Mouse (Mus musculus) heart, postnatal 14 days (tissue): Measurements from ENCODE around the gene Sema6d. TPM values are rescaled to one million over a fixed set of nuclear protein-coding genes. Genes with fewer than 3 reads are reported as not detected.

Experiments
- DNase-seq, 2 experiments: peaks; one replicate each; pipeline ENCODE4 v3.0.0; 2021 to 2022
- intact Hi-C: fragments of 180-260 bp; cut with DNase I; formaldehyde crosslinking; loops from one replicate; pipeline ENCODE4 v1.15.1; 2025
- total RNA-seq, 2 experiments: library from RNA; stranded (reverse); gene quantifications; 2 replicates each; pipeline ENCODE4 v1.2.3; 2021

Gene Sema6d
- total RNA-seq, 2 experiments from 2014 or later = 23.6 to 23.8 TPM

DNA sequence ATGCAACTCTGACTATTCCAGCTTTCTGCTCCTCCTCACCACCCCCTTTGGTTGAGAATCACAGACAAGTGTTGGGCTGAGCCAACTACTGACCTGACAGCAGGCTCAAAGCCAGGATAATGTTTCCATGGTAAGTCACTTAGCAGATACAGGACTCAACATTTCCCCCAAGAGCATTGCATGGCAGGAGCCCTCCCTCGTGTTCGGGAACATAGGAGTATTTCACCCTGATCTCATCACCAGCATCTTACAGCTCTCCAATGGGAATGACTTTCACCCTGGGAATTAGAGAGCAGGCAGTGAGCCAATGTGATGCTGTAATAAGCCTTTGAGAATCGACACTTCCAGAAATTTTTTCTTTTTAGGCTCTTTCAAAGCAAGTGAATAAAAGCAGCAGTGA lies 432.7 kb downstream of the Sema6d start:
- DNase-seq = peak; percentile 69 to 74
- intact Hi-C loops = no loop called here

DNA sequence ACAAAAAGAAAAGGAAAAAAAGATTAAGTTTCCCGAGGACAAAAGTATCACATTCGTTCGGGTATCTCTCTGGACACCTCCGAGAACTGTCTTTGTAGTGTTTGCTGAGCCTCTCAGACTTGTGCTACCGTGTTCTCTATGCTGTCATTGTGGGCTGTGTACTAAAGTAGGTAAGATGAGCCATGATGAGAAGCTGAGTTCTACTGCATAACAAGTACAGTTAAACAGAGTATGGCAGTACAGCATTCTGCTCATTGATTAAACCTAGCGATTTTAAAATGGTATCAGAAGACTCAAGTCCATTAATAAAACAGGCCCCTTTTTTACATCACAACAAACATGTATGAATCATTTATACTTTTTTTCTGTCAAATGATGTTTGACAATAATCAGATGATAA lies 433.9 kb downstream of the Sema6d start:
- no peak for DNase-seq
- intact Hi-C loops = no loop called here

DNA sequence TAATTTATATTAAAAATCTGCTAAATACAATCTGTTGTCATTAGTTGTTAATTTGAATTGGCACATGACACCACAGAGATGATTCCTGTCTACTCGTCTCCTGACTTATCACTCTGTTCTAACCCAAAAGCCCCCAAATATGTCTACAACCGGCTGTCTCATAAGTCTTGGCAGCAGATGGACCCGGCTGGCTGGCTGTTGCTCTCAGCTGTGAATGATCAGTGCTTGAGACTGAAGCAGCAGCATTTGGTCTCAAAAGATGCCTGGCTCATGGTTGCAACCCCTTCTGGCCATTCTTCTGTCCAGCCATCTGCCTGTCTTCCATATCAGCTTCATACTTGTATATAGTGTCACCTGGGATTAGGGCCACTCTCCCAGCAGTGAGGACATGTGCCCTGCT lies 434.4 kb downstream of the Sema6d start:
- intact Hi-C loops = no loop called here
- DNase-seq = peak; percentile 30 to 45

DNA sequence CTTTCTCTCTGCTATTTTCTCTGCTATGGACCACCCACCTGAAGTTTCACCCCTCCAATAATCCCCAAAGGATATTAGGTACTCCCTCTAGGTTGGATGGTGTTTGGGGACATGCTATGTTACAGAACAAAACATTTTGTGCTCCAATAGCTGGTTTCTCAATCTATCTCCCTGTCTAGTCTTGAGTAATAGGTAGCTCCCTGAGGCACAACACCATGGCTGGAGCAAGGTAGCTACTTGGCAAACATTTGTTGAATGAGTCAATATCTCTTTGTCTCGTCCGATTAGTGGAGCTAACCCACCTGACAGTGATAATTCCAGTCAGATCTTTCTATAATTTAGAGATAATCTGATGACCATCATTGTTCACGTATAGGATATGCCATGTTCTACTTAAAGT lies 437.9 kb downstream of the Sema6d start:
- intact Hi-C loops = no loop called here
- no peak for DNase-seq

DNA sequence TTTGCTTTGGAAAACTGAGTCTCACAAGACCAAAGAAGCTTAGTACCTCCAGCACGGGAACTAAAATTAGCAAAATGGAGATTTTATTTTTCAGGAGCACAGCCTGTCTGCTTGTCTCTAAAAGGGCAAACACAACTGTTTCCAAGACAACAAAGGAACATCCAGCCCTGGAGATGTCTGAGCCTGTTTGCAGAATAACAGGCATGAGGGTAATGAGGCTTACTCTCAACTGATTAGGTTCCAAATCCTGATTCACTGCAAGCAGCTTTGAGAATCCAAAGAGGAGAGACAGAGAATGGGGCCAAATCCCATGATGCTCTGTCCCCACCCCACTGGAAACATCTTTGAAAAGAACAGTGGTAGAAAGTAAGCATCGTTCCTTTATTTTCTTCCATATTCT lies 440.7 kb downstream of the Sema6d start:
- DNase-seq = no peak
- intact Hi-C loops = no loop called here

DNA sequence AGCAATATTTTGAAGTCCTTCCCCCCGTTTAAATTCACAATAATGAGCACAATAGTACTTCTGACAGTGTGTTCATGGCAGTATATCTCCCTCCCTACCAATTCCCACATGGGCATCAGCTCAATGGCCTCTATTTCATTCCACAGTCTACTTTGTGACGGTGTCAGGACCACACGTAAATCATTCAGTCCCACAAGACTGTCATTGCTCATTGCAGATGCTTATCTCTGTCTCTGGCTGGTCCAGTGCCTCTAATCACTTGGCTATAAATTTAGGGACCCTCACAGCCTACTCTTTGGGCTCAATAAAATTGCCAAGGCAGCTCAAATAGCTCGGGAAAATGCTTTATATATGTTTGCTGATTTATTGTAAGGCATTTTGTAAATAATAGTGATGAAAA lies 441.3 kb downstream of the Sema6d start:
- intact Hi-C loops = no loop called here

DNA sequence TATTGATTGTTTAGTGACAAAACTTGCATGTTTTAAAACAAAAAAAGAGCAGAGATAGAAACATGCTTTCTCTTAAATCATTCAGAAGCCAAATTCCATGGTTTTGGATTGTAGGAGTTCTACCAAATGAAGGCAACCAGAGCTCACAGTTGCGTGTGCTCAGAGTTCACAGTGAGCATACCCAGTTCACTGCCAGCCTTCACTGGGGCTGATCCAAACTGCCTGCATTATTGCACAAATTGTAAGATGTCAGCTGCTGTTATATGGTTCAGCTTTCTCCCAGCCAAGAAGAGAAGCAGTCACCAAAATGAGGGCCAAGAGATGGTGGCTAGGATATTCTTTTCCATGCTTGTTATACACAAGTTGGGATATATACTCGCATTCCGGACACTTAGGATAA lies 443.1 kb downstream of the Sema6d start:
- no peak for DNase-seq
- intact Hi-C loops = no loop called here

More for the DNA sequence above, 441.3 kb downstream of the Sema6d start:
- DNase-seq = no peak

DNA sequence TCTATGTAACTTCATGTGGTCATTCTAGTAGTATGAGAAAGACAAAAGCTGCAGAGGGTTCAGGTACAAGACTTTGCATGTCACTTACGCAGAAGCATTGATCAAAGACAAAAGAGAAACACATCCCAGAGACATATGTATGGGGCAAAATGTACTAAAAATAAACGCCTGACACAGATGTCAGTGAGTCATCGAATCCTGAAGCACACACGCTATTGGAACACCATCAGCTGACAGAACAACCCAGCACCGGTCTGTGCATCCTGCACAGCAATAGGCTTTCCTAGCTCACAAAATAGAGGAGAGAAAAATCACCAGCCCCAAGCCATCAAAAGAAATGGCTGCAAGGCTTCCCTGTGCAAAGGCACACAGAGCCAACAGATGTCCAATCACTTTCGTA lies 443.8 kb downstream of the Sema6d start:
- intact Hi-C loops = no loop called here
- DNase-seq = no peak

DNA sequence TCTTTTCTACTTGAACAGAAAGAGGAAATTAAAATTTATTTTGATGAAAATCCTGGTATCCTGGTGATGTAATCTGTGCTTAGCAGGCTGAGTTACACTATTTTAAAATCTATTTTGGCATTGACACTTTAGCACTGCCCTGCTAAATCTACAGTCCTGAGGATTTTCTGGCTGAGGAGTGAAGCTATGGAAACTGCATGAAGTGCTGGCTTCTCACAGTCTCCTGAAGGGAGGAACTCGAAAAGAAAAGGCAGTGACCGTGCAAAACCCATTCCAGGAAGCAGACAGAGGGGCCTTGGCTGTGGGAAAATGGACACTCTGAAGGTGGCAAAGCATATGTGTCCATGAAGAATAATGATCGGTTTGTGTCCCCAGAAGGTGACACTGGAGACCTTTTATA lies 460.5 kb downstream of the Sema6d start:
- no peak for DNase-seq
- intact Hi-C loops = no loop called here

DNA sequence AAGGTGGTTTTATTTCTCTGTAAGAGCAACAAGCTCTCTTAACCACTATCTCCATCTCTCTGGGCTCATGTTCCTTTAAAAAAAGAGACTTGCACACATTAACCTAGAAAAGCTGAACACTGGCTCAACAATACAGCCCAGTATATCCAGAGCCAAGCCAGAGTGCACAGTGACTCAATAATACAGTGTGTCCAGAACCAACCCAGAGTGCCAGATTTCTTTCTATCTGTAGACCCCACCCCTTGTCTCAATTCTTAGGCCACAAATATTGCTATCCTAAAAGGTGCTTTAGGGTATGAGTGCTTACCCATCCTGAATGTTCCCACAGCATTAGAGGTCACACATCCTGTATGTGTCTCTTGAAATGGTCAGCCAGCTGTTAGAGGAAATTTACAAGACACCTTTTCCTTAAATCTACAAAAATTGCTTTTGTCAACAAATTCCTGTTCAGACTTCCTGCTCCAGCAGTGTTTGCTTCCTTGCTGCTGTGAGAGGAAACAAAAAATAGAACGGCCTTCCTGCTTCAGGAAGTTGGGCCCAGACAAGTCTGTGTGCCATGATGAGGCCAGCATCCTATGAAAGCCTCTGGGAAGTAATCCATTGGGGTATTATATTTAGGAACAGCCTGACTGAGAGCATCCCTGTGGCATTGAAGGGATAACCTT lies 465.1 kb downstream of the Sema6d start:
- DNase-seq = peak; percentile 19 to 21
- intact Hi-C loops = loop anchor here (2.0 to 5.0 kb wide), 2 partner anchors 54 to 307 kb away; no protein-coding TSS in a partner anchor

DNA sequence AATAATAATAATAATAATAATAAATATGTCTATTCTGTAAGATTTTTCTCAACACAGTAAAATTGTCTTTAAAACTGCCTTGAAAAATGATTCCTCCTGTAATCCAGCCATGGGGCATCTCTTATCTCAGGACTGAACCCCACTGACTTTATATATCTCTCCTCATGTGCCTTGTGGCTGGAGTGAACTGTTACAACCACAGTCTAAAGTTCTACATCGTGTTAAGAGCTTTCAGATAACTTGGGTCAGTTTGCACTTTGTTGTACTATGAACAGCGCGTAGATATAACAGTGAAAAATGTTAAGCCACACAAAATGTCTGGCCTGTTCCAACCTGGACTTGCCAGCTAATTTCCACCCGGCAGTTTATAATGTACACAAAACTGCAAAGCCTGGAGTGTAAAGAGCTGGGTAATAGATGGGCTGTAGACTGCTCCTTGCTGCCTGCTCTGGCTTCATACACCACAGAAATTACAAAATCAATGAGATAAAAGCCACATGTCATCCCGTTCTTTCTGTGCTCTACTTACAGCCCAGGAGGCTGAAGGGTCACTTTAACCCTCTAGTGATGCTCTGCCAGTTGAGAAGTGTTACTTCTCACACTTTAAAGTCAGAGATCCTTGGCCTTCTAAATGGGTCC lies 467.2 kb downstream of the Sema6d start:
- DNase-seq = no peak
- intact Hi-C loops = loop anchor here (5.0 kb wide), 1 partner anchor 305 kb away; no protein-coding TSS in a partner anchor

DNA sequence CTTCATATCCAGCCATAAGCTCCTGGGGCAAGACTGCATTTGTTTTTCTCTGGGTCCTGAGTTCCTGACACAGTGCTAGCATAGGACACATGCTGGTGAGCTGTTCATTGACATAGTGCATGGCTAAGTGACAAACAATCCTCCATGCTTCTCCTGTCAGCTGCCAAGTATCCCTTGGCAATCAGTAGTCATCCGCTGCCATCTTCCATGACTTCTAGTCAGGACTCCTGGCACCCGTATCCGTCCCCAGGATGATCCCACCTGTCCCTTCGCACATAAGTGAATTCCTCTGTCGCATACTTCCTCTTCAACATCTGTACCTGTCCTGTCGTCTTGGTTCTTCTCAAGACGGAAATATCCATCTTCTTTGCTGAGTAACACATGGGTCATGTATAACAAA lies 468.3 kb downstream of the Sema6d start:
- intact Hi-C loops = loop anchor here (5.0 kb wide), 1 partner anchor 304 kb away; no protein-coding TSS in a partner anchor
- DNase-seq = no peak

DNA sequence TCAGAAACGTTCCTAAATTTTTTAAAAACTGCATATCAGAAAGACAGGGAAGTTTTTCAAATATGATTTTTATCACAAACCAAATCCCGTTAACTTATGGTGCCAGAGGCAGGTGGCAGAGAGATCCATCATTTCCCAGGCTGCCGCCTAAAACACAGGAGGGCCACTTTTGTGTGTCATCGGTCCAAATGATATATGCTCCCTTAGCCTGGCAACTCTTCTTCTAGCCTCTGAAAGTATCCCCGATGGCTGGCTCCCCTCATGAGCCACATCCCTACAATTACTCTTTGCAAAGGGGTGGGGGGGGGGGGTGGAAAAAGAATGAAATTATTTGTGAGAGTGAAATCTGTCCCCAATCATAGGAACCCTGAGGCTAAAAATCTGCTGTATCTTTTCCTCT lies 471.9 kb downstream of the Sema6d start:
- no peak for DNase-seq
- intact Hi-C loops = no loop called here

DNA sequence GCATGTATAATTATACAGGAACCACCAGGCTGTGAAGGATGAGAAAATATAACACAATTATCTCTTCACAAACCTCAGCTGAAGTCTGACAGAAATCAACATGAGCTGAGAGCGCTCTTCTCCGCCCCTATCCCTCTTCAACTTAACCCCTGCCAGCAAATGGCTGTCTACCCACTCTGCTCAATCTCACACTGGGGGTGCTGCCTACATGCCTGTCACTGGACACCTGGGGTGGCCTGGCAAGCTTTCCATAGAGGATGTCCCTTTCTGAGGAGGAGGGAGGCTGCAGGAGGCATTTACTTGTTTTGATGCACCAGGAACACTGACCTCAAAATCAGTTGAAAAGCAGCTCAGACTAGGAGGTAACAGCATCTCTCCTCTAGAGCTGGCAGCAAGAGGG lies 472.3 kb downstream of the Sema6d start:
- intact Hi-C loops = no loop called here
- DNase-seq = no peak

DNA sequence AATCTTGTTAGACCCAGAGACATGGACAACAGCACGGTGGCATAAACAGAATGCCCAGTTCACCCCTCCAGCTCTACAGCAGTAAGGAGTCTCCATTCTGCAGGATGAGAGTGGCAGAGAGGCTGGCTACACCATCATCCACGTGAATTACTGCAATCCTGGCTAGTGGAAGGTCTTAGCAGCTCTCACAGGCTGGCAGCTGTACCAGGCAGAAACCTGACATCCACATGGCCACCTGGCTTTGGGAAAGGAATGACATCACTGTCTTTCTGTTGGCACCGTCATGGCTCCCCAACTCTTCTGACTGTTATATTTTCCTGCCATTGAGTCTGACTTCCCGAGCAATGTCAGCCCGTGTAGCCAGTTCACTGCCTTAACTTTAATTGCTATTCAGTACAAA lies 474.0 kb downstream of the Sema6d start:
- no peak for DNase-seq
- intact Hi-C loops = no loop called here

DNA sequence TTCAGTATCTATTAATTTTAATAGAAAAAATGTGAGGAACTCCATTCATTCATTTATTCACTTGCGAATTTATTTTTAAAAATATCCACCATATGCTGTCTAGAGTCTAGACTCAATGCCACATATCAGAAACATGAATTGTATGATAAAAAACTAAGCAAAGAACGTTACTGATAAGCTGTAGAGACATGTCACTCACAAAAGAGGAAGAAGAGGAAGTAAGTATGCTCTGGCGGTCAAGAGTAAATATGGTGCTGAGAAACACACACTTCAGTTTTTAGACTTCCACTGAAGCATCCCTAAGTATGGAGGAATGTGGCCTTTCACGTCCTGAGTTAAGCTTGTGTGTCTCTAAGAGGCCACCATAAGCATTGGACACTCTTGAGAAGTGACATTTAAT lies 484.0 kb downstream of the Sema6d start:
- intact Hi-C loops = no loop called here
- no peak for DNase-seq

DNA sequence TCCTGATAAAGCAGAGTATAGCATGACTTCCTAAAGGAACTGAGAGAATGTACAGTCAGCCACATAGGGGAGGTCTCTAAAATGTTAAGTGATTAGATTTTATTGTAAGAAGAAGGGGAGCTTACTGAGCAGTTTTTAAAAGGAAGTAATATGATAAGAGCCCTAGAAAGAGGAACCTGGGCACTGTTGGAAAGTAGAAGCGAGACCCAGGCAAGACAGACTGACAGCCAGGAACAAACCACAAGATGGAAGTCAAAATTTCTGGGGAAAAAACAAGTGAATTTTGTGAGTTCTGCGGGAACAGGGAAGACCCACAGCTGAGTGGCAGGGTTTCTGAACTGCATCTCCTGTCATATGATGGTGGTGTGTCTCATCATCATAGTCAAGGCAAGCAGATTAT lies 486.3 kb downstream of the Sema6d start:
- intact Hi-C loops = no loop called here
- DNase-seq = no peak

DNA sequence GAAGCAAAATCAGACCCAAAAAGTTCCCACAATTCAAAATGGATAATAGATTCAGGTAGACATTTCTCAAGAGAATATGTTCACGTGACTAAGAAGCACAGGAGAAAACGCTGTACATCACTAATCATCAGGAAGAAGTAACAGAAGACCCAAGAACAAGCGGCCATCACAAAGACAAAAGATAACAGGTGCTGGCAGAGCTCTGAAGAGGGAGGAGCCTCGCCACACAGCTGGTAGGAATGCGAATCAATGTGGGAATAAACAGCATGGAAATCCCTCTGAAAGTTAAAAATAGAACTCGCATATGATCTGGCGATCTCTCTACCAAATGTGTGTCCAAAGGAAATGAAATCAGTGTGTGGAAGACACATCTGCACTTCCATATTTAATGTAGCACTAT lies 493.8 kb downstream of the Sema6d start:
- DNase-seq = no peak
- intact Hi-C loops = no loop called here

DNA sequence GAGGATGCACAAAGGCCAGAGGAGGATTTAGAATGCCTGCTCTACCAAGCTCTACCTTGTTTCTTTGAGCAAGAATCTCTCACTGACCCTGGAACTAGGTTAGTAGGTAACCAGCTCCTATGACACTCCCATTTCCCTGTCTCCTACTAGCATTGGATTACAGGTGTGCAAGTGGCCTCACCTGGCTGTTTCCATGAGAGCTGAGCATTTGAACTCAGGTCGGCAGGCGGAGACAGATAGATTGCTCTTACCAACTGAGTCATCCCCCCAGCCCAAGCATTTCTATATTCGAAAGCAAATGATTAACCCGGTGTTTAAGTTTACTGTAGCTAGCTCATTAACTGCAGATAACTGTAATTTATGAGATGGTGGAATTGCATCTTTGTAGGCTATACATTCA lies 503.0 kb downstream of the Sema6d start:
- no peak for DNase-seq
- intact Hi-C loops = no loop called here

DNA sequence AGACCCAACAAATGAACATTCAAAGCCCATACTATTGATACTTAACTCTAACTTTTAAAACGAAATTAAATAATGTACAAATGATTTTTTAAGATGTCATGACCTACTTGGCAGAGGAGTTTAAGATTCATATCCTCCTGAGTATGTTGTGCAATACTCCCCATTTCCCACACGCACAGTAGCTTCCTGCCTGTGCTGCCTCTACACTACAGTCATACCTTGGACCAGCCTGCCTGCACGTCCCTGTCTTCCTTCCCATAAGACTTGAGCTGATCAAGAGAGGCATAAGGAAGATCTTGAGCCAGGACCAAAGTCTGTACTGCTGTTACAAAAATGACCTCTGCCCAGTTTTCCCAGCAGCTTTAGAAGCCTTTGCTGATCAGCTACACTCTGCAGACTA lies 509.2 kb downstream of the Sema6d start:
- no peak for DNase-seq

DNA sequence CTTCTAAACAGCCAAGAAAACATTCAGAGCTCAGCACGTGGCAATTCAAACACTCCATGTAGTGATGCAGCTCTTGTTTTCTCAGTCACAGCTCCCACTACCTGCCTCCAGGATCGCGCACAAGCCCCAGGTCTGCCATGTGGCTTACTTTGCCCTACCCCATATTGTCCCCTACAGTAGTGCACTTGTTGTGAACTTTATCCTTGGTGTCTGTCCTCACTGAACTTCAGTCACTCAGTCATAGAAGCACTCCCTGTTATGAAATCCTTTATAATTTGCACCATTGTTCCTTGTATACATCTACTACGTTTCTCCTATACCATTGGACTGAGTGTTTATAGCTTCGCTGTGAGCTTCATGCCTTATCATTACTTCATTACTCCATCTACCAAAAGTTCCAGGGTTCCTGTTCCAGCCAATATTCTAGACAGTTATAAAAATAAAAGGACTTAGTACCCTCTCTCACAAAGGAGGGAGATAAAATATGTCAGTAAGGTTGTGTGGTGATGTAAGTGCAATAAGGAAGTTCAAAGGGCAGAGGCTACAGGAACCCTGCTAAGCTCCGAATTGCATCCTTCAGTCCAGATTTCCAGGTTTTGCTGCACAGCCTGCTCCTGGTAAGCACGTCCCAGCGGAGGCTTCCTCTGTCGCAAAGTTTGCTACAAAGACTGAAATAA lies 512.1 kb downstream of the Sema6d start:
- DNase-seq = no peak
- intact Hi-C loops = loop anchor here (10.0 kb wide), 1 partner anchor 583 kb away; no protein-coding TSS in a partner anchor

More for the DNA sequence above, 509.2 kb downstream of the Sema6d start:
- intact Hi-C loops = no loop called here
